Mouse (Mus musculus): ENCODE measurements at regions not wholly inside any gene's neighbourhood (a gene's known extent, or its start where the extent isn't known, plus 50 kb on each side); places are given as distances from the start of the nearest gene placed in this dataset.

DNA sequence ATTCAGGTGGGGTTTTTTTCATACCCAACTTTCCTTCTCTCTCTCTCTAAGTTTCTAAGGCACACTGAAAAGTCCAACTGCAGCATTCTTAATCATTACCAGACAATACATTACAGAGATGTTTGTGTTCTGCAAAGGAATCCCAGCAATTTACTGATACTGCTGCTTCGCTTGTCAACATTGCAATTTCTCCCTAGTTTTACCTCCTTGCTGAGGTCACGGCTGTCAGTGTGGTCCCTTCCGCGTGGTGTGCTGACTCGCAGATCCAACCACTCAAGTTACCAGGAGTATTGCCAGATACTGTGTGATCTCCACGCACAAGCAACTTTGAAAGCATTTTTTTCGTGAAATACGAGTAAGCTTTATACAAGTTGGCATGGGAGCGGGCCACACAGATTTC is 144.9 kb upstream of the Dab2 start:
- Histone ChIP-seq H3K27me3 (ENCODE audit: insufficient read depth, low read length) (no peaks in the 10 kb centered on the region), H3K9me3 (ENCODE audit: low read length) (no peaks in the 10 kb centered on the region), H3K4me1 (ENCODE audit: insufficient read depth) (no peaks in the 10 kb centered on the region), H3K4me2 (ENCODE audit: low read depth, low read length) (no peak overlapping the region), H3K27ac (ENCODE audit: low read depth) (no peak overlapping the region), H3K4me3 (ENCODE audit: low read depth, low read length) (no peak overlapping the region), H3K36me3 (replicated peaks; ENCODE audit: insufficient read depth, low read length) (no peaks in the 10 kb centered on the region), H3K9ac (replicated peaks) (no peak overlapping the region)
- WGBS (ENCODE audit: insufficient replicate concordance) = 64% methylated on average over 9 of the region's 9 CpGs
- ATAC-seq = no peak
- TF ChIP-seq EP300 (IDR thresholded peaks at IDR 0.05; ENCODE audit: low read depth) (no peak), CTCF (IDR thresholded peaks at IDR 0.05; ENCODE audit: low read depth) (no peak)
- DNase-seq = no peak

DNA sequence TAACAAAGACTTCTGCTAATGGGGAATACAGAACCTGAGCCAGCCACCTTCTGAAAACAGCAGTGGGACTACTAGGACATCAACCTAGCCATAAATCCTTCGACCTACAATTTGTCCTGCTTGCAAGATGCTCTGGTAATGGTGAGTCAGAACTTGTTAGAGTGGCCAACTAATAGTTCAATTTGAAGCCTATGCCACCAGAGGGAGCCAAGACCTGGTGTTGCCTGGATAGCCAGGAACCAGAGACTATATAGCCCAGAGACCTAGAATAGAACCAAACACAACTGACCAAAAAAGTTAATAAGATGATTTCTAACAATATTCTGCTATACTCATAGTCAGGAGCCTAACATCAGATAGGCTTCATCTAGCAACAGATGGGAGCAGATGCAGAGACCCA is 119.3 kb upstream of the Dab2 start:
- DNase-seq = no peak
- 68% methylated on average over 1 of the region's 1 CpGs for WGBS (ENCODE audit: insufficient replicate concordance)
- no peaks in the 10 kb centered on the region for H3K36me3 ChIP-seq (replicated peaks; ENCODE audit: insufficient read depth, low read length)
- H3K27me3 ChIP-seq (ENCODE audit: insufficient read depth, low read length) = no peaks in the 10 kb centered on the region
- H3K27ac ChIP-seq (ENCODE audit: low read depth) = no peak overlapping the region
- no peak for ATAC-seq
- no peak overlapping the region for H3K4me2 ChIP-seq (ENCODE audit: low read depth, low read length)
- H3K9me3 ChIP-seq (ENCODE audit: low read length) = no peaks in the 10 kb centered on the region
- H3K4me3 ChIP-seq (ENCODE audit: low read depth, low read length) = no peak overlapping the region
- TF ChIP-seq CTCF (IDR thresholded peaks at IDR 0.05; ENCODE audit: low read depth) (peak; percentile 38), EP300 (IDR thresholded peaks at IDR 0.05; ENCODE audit: low read depth) (no peak)
- H3K4me1 ChIP-seq (ENCODE audit: insufficient read depth) = no peaks in the 10 kb centered on the region
- H3K9ac ChIP-seq (replicated peaks) = no peak overlapping the region

DNA sequence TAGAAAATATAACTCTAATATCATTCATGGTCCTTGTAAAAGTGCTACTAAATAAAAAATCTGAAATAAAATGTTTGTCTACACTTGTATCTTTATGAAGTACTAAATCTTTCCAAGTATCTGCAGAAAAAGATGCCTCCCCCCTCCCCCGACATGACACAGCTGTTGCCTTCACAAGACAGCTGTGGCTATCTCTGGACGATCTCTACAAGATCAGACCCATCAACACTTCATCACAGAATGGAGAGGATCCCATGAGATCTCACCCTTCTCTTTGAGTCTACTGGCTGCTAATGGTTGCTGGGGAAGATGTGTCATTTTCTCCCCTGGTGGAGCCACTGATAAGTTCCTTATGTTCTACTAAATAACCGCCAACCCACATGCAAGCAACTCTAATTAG is 116.0 kb upstream of the Dab2 start:
- DNase-seq (no peak), ATAC-seq (no peak)
- TF ChIP-seq CTCF (IDR thresholded peaks at IDR 0.05; ENCODE audit: low read depth) (no peak), EP300 (IDR thresholded peaks at IDR 0.05; ENCODE audit: low read depth) (no peak)
- WGBS (ENCODE audit: insufficient replicate concordance) = 79% methylated on average over 3 of the region's 3 CpGs
- Histone ChIP-seq H3K36me3 (replicated peaks; ENCODE audit: insufficient read depth, low read length) (no peaks in the 10 kb centered on the region), H3K27me3 (ENCODE audit: insufficient read depth, low read length) (no peaks in the 10 kb centered on the region), H3K4me1 (ENCODE audit: insufficient read depth) (no peaks in the 10 kb centered on the region), H3K9ac (replicated peaks) (no peak overlapping the region), H3K9me3 (ENCODE audit: low read length) (no peaks in the 10 kb centered on the region), H3K4me2 (ENCODE audit: low read depth, low read length) (no peak overlapping the region), H3K27ac (ENCODE audit: low read depth) (no peak overlapping the region), H3K4me3 (ENCODE audit: low read depth, low read length) (no peak overlapping the region)

DNA sequence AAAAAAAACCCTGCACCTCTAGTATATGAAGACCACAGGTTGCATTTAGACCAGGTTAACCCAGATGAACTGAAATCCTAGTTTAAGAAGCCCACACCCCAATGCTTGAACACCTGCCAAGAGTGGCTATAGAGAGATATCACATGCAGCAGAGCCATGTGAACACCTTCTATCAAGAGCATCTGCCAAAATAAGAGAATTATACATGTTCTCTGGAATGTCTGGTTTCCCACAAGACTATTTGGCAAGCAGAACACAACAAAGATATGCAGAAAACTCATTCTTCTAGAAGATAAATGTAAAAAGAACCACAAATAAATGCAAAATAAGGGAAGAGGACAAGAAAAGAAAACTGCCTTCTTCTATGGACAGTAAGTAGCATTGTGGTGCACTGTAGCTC is 107.7 kb upstream of the Dab2 start:
- Histone ChIP-seq H3K9ac (replicated peaks) (no peak overlapping the region), H3K4me3 (ENCODE audit: low read depth, low read length) (no peak overlapping the region), H3K9me3 (ENCODE audit: low read length) (no peaks in the 10 kb centered on the region), H3K4me1 (ENCODE audit: insufficient read depth) (no peaks in the 10 kb centered on the region), H3K27me3 (ENCODE audit: insufficient read depth, low read length) (no peaks in the 10 kb centered on the region), H3K27ac (ENCODE audit: low read depth) (no peak overlapping the region), H3K36me3 (replicated peaks; ENCODE audit: insufficient read depth, low read length) (no peaks in the 10 kb centered on the region), H3K4me2 (ENCODE audit: low read depth, low read length) (no peak overlapping the region)
- no peak for TF ChIP-seq EP300 (IDR thresholded peaks at IDR 0.05; ENCODE audit: low read depth)
- TF ChIP-seq CTCF (IDR thresholded peaks at IDR 0.05; ENCODE audit: low read depth) = no peak
- DNase-seq = no peak
- ATAC-seq = no peak

DNA sequence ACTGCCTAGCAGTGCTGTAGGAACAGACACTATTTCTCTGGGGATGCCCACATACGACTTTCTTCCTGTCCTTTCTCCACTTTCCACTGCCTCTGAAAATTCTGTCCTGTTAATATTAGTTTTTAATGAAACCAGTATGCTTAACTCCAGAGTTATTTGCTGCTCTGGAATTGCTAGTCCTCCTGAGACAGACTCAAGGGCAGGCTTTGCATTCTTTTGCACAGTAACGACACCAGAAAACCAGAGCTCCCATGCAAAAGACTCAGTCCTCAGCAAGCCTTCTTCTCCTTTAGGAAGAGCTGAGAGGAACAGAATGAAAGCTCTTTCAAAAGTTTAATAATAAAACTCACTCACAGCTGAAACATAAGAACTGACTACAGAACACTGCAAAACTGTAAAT is 92.3 kb upstream of the Dab2 start:
- WGBS (ENCODE audit: insufficient replicate concordance) = 74% methylated on average over 2 of the region's 2 CpGs
- no peak for DNase-seq
- Histone ChIP-seq H3K27ac (ENCODE audit: low read depth) (no peak overlapping the region), H3K36me3 (replicated peaks; ENCODE audit: insufficient read depth, low read length) (no peaks in the 10 kb centered on the region), H3K4me3 (ENCODE audit: low read depth, low read length) (no peak overlapping the region), H3K27me3 (ENCODE audit: insufficient read depth, low read length) (no peaks in the 10 kb centered on the region), H3K4me1 (ENCODE audit: insufficient read depth) (no peaks in the 10 kb centered on the region), H3K4me2 (ENCODE audit: low read depth, low read length) (no peak overlapping the region), H3K9ac (replicated peaks) (no peak overlapping the region), H3K9me3 (ENCODE audit: low read length) (no peaks in the 10 kb centered on the region)
- TF ChIP-seq CTCF (IDR thresholded peaks at IDR 0.05; ENCODE audit: low read depth) (no peak), EP300 (IDR thresholded peaks at IDR 0.05; ENCODE audit: low read depth) (no peak)
- no peak for ATAC-seq

DNA sequence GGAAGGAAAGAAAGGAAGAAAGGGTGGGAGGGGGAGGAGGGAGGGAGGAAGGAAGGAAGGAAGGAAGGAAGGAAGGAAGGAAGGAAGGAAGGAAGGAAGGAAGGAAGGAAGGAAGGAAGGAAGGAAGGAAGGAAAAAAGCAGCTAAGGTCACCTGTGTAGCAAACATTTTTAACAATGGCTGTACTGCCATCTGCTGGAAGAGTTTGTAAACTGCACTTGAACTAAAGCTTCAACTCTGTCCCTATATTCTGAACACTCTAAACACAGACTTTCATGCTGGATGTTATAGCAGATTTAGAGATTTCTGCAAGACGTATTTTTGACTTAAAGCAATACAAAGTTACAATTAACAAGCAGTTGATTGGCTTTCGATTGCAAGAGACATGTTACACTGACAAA is 90.3 kb upstream of the Dab2 start:
- no peaks in the 10 kb centered on the region for H3K9me3 ChIP-seq (ENCODE audit: low read length)
- no peak overlapping the region for H3K4me2 ChIP-seq (ENCODE audit: low read depth, low read length)
- H3K27ac ChIP-seq (ENCODE audit: low read depth) = no peak overlapping the region
- H3K9ac ChIP-seq (replicated peaks) = no peak overlapping the region
- no peaks in the 10 kb centered on the region for H3K36me3 ChIP-seq (replicated peaks; ENCODE audit: insufficient read depth, low read length)
- TF ChIP-seq CTCF (IDR thresholded peaks at IDR 0.05; ENCODE audit: low read depth) (peak; percentile 74), EP300 (IDR thresholded peaks at IDR 0.05; ENCODE audit: low read depth) (no peak)
- DNase-seq (peak; percentile 20), ATAC-seq (no peak)
- no peak overlapping the region for H3K4me3 ChIP-seq (ENCODE audit: low read depth, low read length)
- no peaks in the 10 kb centered on the region for H3K27me3 ChIP-seq (ENCODE audit: insufficient read depth, low read length)
- WGBS (ENCODE audit: insufficient replicate concordance) = 13% methylated on average over 2 of the region's 2 CpGs
- H3K4me1 ChIP-seq (ENCODE audit: insufficient read depth) = no peaks in the 10 kb centered on the region

DNA sequence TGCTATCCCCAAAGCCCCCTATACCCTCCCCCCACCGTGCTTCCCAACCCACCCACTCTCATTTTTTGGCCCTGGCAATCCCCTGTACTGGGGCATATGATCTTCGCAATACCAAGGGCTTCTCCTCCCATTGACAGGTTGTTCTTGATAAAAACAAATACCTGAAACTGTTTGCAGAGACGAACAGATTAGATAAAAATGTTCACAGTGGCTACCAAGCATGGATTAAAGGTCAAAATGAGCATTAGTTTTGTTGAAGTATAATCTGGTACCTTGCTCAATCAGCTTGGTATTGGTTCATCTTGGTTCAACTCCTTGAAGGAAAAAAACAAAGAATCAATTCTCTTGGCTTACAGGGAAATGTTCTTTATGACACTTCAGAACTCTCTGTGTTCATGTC is 81.5 kb upstream of the Dab2 start:
- Histone ChIP-seq H3K27ac (ENCODE audit: low read depth) (no peak overlapping the region), H3K9ac (replicated peaks) (no peak overlapping the region), H3K9me3 (ENCODE audit: low read length) (no peaks in the 10 kb centered on the region), H3K4me2 (ENCODE audit: low read depth, low read length) (no peak overlapping the region), H3K27me3 (ENCODE audit: insufficient read depth, low read length) (no peaks in the 10 kb centered on the region), H3K36me3 (replicated peaks; ENCODE audit: insufficient read depth, low read length) (no peaks in the 10 kb centered on the region), H3K4me1 (ENCODE audit: insufficient read depth) (peaks cover 3% of the 10 kb centered on the region; the same call in 1 of the 2 replicates), H3K4me3 (ENCODE audit: low read depth, low read length) (no peak overlapping the region)
- no peak for TF ChIP-seq EP300 (IDR thresholded peaks at IDR 0.05; ENCODE audit: low read depth)
- TF ChIP-seq CTCF (IDR thresholded peaks at IDR 0.05; ENCODE audit: low read depth) = no peak
- no peak for ATAC-seq
- 42% methylated on average over 3 of the region's 3 CpGs for WGBS (ENCODE audit: insufficient replicate concordance)
- DNase-seq = no peak

Measured in liver, postnatal 0 days (tissue).